Mouse (Mus musculus): Measurements from ENCODE around the gene Hist2h3c1. TPM values are rescaled to one million over a fixed set of nuclear protein-coding genes. Genes with fewer than 3 reads are reported as not detected.
"Not testable (repeated sequence)": the region's sequence is repeated elsewhere in the genome, so short reads cannot be mapped to it uniquely, and the experiment has no call there.

Hist2h3c1 gene
- total RNA-seq, 1 experiment from 2014 or later: 2.7 TPM

GRCm38 (mm10) chr3:96273591-96274465 lies 27.3 kb downstream of the Hist2h3c1 start:
- ATAC-seq (replicated peaks; ENCODE audit: low read depth, poor library complexity, severe bottlenecking): peak; percentile 20; the same call in 1 of the 2 replicates

DNA sequence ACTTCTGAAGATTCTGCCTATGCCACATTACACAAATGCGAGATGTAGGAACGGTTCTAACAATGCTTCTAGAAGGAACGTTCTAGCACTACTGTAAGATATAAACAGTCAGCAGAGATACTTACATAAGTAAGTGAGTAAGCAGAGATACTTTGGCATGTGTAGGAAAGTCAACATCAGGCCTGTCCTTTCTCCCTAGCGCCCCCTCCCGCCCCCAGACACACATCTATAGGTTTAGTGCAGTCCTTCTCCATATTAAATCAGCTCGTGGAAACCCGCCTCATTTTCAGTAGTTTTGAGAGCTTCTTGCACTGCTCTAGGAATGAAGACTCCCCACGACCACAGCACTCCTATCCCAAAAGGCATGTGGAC lies 30.9 kb downstream of the Hist2h3c1 start:
- ATAC-seq (replicated peaks; ENCODE audit: low read depth, poor library complexity, severe bottlenecking): peak; percentile 46; the same call in 1 of the 2 replicates

DNA sequence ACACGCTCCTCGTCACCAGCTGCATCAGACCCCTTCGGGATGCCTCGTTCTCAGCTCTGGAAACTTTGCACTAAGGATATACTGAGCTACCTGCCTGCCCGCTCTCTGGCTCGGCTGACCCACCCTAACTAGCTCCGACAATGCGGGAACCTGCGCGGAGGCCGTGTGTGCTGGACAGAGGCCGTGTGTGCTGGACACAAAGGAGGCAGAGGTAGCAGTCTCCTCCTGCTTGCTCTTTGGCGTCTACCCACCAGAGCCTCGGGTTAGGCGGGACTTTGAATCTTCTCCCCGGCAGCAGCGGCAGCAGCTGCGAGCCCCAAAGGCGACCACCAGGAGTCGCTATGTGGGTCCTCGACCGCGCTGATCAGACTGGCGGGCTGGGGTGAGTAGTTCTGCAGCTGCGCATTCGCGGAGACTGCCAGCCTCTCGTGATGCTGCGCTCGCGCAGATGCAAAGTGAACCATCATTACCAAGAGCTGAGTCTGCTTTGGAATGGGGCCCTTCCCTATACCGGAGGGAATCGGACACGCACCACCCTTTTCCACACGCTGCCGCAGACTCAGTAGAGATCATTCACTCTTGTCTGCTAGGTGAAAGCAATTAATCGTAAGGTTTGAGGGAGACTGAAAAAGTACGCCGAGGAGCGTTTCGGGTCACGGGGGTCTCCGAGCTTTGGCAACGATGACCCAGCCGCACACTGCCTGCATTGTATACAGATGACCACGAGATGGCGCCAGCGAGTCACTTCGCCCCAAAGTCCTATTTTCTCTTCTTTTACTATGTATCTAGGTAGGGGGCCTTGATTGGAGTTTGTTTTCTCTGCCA lies 31.5 kb downstream of the Hist2h3c1 start:
- peak; percentile 88 for ATAC-seq (replicated peaks; ENCODE audit: low read depth, poor library complexity, severe bottlenecking)

GRCm38 (mm10) chr3:96280660-96281059 lies 34.2 kb downstream of the Hist2h3c1 start:
- no peak for ATAC-seq (replicated peaks; ENCODE audit: low read depth, poor library complexity, severe bottlenecking)

DNA sequence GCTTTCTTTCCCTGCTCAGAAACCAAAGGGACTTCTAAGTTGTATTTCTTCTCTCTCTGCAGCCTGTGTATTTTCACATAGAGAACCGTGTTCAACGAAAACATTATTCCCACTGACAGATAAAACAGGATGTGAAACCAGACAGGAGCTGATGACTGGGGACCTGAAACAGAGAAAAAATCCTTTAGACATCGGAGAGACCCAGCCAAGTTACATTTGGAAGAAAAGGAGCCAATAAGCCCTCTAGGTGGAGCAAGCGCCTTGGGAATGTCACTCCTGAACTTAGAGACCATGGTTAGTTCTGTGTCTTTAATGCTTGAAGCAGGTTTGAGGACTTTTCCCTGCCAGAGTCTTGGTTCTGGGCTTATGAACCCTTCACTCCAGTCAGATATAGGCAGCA lies 38.0 kb downstream of the Hist2h3c1 start:
- ATAC-seq (replicated peaks; ENCODE audit: low read depth, poor library complexity, severe bottlenecking): peak; percentile 68

DNA sequence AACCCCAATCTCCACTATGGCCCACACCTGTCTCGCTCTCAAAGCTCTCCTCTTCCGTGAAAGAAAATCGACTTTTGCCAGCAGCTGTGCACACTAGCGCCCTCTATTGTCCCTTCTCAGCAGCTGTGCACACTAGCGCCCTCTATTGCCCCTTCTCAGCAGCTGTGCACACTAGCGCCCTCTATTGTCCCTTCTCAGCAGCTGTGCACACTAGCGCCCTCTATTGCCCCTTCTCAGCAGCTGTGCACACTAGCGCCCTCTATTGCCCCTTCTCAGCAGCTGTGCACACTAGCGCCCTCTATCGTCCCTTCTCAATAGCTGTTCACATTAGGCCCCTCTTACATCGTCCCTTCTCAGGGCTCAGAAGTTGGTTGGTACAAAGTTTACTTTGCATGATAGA lies 40.8 kb downstream of the Hist2h3c1 start:
- ATAC-seq (replicated peaks; ENCODE audit: low read depth, poor library complexity, severe bottlenecking): not testable (repeated sequence)

GRCm38 (mm10) chr3:96289201-96289600 lies 42.7 kb downstream of the Hist2h3c1 start:
- no peak for ATAC-seq (replicated peaks; ENCODE audit: low read depth, poor library complexity, severe bottlenecking)

- ATAC-seq (replicated peaks; ENCODE audit: low read depth, poor library complexity, severe bottlenecking): not testable (repeated sequence)
These were observed 44.2 kb downstream of the Hist2h3c1 start for GRCm38 (mm10) chr3:96290727-96291126.

- ATAC-seq (replicated peaks; ENCODE audit: low read depth, poor library complexity, severe bottlenecking): no peak
These were observed 46.2 kb downstream of the Hist2h3c1 start for GRCm38 (mm10) chr3:96292641-96293040.

DNA sequence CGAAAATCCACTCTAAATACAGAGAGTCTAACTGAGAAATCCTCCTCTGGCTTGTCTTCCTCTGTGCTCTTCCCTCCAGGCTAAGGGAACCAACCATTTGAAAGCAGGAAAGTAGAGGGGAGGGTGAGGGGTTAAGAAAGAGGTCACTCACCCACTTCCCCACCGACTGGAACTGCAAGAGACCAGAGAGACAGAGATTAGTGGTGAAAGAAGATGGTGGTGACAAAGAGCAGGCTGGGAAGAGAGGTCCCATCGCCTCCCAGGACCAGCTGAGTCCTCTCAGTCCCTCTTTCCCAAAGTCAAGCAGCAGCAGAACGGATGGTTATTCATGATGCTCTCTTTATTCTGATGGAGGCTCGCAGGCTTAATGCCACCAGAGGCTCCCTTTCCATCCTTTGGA lies 46.9 kb downstream of the Hist2h3c1 start:
- no peak; the same call in 1 of the 2 replicates for ATAC-seq (replicated peaks; ENCODE audit: low read depth, poor library complexity, severe bottlenecking)

GRCm38 (mm10) chr3:96293787-96294186 lies 47.3 kb downstream of the Hist2h3c1 start, which contains the start of gene Fcgr1:
TSS of gene Fcgr1 (minus strand) at chr3:96293969.
- peak; percentile 97 for ATAC-seq (replicated peaks; ENCODE audit: low read depth, poor library complexity, severe bottlenecking)

Other genes with a start within 250 kb of the Hist2h3c1 start
- gene Vps45, start 188.2 kb upstream of the Hist2h3c1 start, total RNA-seq (2017): 19.6 and 35.9 TPM in 2 replicates
- 10.9 and 11.8 TPM in 2 replicates for gene Otud7b, start 142.2 kb upstream of the Hist2h3c1 start, total RNA-seq (2017)
- gene Mtmr11, start 84.7 kb upstream of the Hist2h3c1 start, total RNA-seq (2017): 0.09 TPM in 1 of 2 replicates, not detected in the other
- gene Sf3b4, start 74.4 kb upstream of the Hist2h3c1 start, total RNA-seq (2017): 30.4 and 37.3 TPM in 2 replicates
- 1.3 and 1.5 TPM in 2 replicates for gene Sv2a, start 65.5 kb upstream of the Hist2h3c1 start, total RNA-seq (2017)
- 21.6 and 38.2 TPM in 2 replicates for gene Bola1, start 27.0 kb upstream of the Hist2h3c1 start, total RNA-seq (2017)
- gene Hist2h2ab, start 26.8 kb upstream of the Hist2h3c1 start, total RNA-seq (2017): 81.8 and 97.7 TPM in 2 replicates
- gene Hist2h2ac, start 25.8 kb upstream of the Hist2h3c1 start, total RNA-seq (2017): 2,555 and 2,638 TPM in 2 replicates
- 6.6 and 8.3 TPM in 2 replicates for gene Hist2h2be, start 25.6 kb upstream of the Hist2h3c1 start, total RNA-seq (2017)
- gene Hist2h3c2, start 7.6 kb upstream of the Hist2h3c1 start, total RNA-seq (2017): 96.1 and 129 TPM in 2 replicates
- 1,358 and 3,626 TPM in 2 replicates for gene Hist2h2aa2, start 6.4 kb upstream of the Hist2h3c1 start, total RNA-seq (2017)
- 5,131 and 5,822 TPM in 2 replicates for gene Hist2h2aa1, start 1.2 kb upstream of the Hist2h3c1 start, total RNA-seq (2017)
- 101 and 120 TPM in 2 replicates for gene Hist2h4, start 16.6 kb downstream of the Hist2h3c1 start, total RNA-seq (2017)
- 296 and 352 TPM in 2 replicates for gene Hist2h3b, start 22.0 kb downstream of the Hist2h3c1 start, total RNA-seq (2017)
- gene Hist2h2bb, start 23.1 kb downstream of the Hist2h3c1 start, total RNA-seq (2017): 6,356 and 6,932 TPM in 2 replicates
- gene Fcgr1, start 47.3 kb downstream of the Hist2h3c1 start, total RNA-seq (2017): not detected in 2 replicates
- not detected in 2 replicates for gene BC107364, start 205.6 kb downstream of the Hist2h3c1 start, total RNA-seq (2017)

Data from common myeloid progenitor, adult 5-6 weeks (primary cell).